Mouse (Mus musculus) megakaryocyte-erythroid progenitor cell, adult 5-6 weeks (primary cell): ENCODE measurements around the gene Gm9048. TPM values are rescaled to one million over a fixed set of nuclear protein-coding genes. Genes with fewer than 3 reads are reported as not detected.
A peak's percentile ranks its signal among the peaks of the same experiment; 100 is the strongest.
"Not testable (repeated sequence)": the region's sequence is repeated elsewhere in the genome, so short reads cannot be mapped to it uniquely, and the experiment has no call there.

Experiments used
- ATAC-seq: replicated peaks from 2 replicates; pipeline ENCODE4 v1.8.0; 2016; ENCODE audit warnings: mild to moderate bottlenecking, inconsistent platforms; ENCODE audit not compliant: severe bottlenecking, poor library complexity, low FRiP score, low TSS enrichment
- total RNA-seq, 2 experiments: library from RNA; stranded (forward) in 1 of 2; stranded (reverse) in 1 of 2; fragments of 200-1000, 215-1000 nt in 1 of 2; fragments of >200 nt in 1 of 2; fragmentation: Nextera tagmentation in 1 of 2; gene quantifications; 2 replicates each; pipeline ENCODE4 v1.2.3; 2014 to 2017

Gm9048 gene
- total RNA-seq (2014; fragmentation: Nextera tagmentation) = not detected in 2 replicates
- not detected in 2 replicates for total RNA-seq (2017)

- not testable (repeated sequence) for ATAC-seq
These were observed at the start of gene Gm9048 for GRCm38 (mm10) chr10:118348579-118348978. Gene Gm9048 (minus strand): TSS chr10:118348679.

DNA sequence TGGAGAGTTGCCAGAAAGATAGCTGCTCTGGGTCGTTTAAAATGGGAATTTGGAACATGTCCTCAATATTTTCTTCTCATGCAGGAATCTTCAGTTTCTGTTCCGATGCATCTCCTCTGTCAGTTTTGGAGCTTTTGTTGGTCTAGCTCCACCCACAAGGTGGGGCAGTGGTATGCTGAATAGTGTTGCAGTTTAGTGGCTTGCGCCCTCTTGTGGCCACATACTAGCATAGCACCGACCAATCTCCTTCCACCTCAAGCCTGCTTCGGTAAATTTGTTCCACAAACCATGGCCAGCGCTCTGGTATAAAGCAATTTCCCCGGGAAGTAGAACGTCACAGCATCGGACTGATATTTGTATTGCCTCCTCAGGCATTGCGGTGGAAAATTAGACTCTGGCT, 22.0 kb upstream of the Gm9048 start:
- ATAC-seq = peak; percentile 100

GRCm38 (mm10) chr10:118369518-118369917, 21.0 kb upstream of the Gm9048 start:
- ATAC-seq = no peak

DNA sequence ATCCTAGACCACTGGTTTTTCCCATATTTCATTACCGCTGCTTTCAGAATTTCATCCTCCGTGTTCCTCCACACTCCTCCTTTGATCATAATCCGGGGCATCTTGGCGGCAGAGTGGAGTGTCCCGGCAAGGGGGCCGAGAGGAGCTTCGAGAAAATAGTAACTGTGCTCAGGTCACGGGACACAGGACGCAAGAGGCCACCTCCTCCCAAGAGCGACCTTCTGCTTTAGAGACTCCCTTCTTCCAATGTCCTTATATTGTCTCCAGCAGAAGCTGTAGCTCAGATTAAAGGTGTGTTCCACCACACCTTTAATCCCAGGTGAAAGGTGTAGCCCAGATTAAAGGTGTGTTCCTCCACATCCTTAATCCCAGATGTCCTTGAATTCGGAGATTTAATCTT, 5.5 kb upstream of the Gm9048 start, which contains the start of gene Gm9049:
TSS of gene Gm9049 (minus strand) at position 101 of the 400 bp plus-strand sequence.
- not testable (repeated sequence) for ATAC-seq

- not testable (repeated sequence) for ATAC-seq
These were observed 5.3 kb downstream of the Gm9048 start, which contains the start of gene Gm9046 for GRCm38 (mm10) chr10:118343155-118343554. Gene Gm9046 (minus strand): TSS chr10:118343255.

- not testable (repeated sequence) for ATAC-seq
These were observed 10.7 kb downstream of the Gm9048 start, which contains the start of gene Gm9045 for GRCm38 (mm10) chr10:118337731-118338130. Gene Gm9045 (minus strand): TSS chr10:118337831.

- ATAC-seq = not testable (repeated sequence)
These were observed 16.2 kb downstream of the Gm9048 start, which contains the start of gene Gm9044 for GRCm38 (mm10) chr10:118332308-118332707. Gene Gm9044 (minus strand): TSS chr10:118332408.

DNA sequence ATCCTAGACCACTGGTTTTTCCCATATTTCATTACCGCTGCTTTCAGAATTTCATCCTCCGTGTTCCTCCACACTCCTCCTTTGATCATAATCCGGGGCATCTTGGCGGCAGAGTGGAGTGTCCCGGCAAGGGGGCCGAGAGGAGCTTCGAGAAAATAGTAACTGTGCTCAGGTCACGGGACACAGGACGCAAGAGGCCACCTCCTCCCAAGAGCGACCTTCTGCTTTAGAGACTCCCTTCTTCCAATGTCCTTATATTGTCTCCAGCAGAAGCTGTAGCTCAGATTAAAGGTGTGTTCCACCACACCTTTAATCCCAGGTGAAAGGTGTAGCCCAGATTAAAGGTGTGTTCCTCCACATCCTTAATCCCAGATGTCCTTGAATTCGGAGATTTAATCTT, 21.6 kb downstream of the Gm9048 start, which contains the start of gene Gm9040:
TSS of gene Gm9040 (minus strand) at position 101 of the 400 bp plus-strand sequence.
- not testable (repeated sequence) for ATAC-seq

- ATAC-seq = no peak
These were observed 29.5 kb downstream of the Gm9048 start for GRCm38 (mm10) chr10:118319024-118319423.

GRCm38 (mm10) chr10:118302133-118302532, 46.3 kb downstream of the Gm9048 start:
- peak; percentile 73; the same call in 1 of the 2 replicates for ATAC-seq

Other genes starting within 250 kb of the Gm9048 start
- gene Mdm1, start 206.9 kb downstream of the Gm9048 start, total RNA-seq (2014; fragmentation: Nextera tagmentation) = 10.9 and 13.6 TPM in 2 replicates
- gene Mdm1, start 206.9 kb downstream of the Gm9048 start, total RNA-seq (2017) = 25.2 and 29.6 TPM in 2 replicates
- not detected in 2 replicates for gene Il22, start 143.7 kb downstream of the Gm9048 start, total RNA-seq (2014; fragmentation: Nextera tagmentation)
- gene Il22, start 143.7 kb downstream of the Gm9048 start, total RNA-seq (2017) = not detected in 2 replicates
- not detected in 2 replicates for gene Gm32717, start 107.9 kb downstream of the Gm9048 start, total RNA-seq (2014; fragmentation: Nextera tagmentation)
- 0.42 TPM in 1 of 2 replicates, not detected in the other for gene Gm32717, start 107.9 kb downstream of the Gm9048 start, total RNA-seq (2017)
- not detected in 2 replicates for gene Gm32802, start 90.0 kb downstream of the Gm9048 start, total RNA-seq (2014; fragmentation: Nextera tagmentation)
- gene Gm32802, start 90.0 kb downstream of the Gm9048 start, total RNA-seq (2017) = 0.42 TPM in 1 of 2 replicates, not detected in the other
- not detected in 2 replicates for gene Iltifb, start 53.6 kb downstream of the Gm9048 start, total RNA-seq (2014; fragmentation: Nextera tagmentation)
- gene Iltifb, start 53.6 kb downstream of the Gm9048 start, total RNA-seq (2017) = not detected in 2 replicates
- not detected in 2 replicates for gene Gm9040, start 21.7 kb downstream of the Gm9048 start, total RNA-seq (2014; fragmentation: Nextera tagmentation)
- gene Gm9040, start 21.7 kb downstream of the Gm9048 start, total RNA-seq (2017) = not detected in 2 replicates
- not detected in 2 replicates for gene Gm9044, start 16.3 kb downstream of the Gm9048 start, total RNA-seq (2014; fragmentation: Nextera tagmentation)
- gene Gm9044, start 16.3 kb downstream of the Gm9048 start, total RNA-seq (2017) = not detected in 2 replicates
- 0.09 TPM in 1 of 2 replicates, not detected in the other for gene Gm9045, start 10.8 kb downstream of the Gm9048 start, total RNA-seq (2014; fragmentation: Nextera tagmentation)
- gene Gm9045, start 10.8 kb downstream of the Gm9048 start, total RNA-seq (2017) = 0.08 TPM in 1 of 2 replicates, not detected in the other
- not detected in 2 replicates for gene Gm9046, start 5.4 kb downstream of the Gm9048 start, total RNA-seq (2014; fragmentation: Nextera tagmentation)
- gene Gm9046, start 5.4 kb downstream of the Gm9048 start, total RNA-seq (2017) = not detected in 2 replicates
- 0.09 TPM in 1 of 2 replicates, not detected in the other for gene Gm9049, start 5.4 kb upstream of the Gm9048 start, total RNA-seq (2014; fragmentation: Nextera tagmentation)
- gene Gm9049, start 5.4 kb upstream of the Gm9048 start, total RNA-seq (2017) = 0.08 TPM in 1 of 2 replicates, not detected in the other
- gene Ifng, start 92.4 kb upstream of the Gm9048 start, total RNA-seq (2014; fragmentation: Nextera tagmentation) = not detected in 2 replicates
- gene Ifng, start 92.4 kb upstream of the Gm9048 start, total RNA-seq (2017) = 6.3 and 18.8 TPM in 2 replicates